Mouse (Mus musculus): Measurements from ENCODE around the gene Afg3l1. TPM values are rescaled to one million over a fixed set of nuclear protein-coding genes. Genes with fewer than 3 reads are reported as not detected.
"Not testable (repeated sequence)": the region's sequence is repeated elsewhere in the genome, so short reads cannot be mapped to it uniquely, and the experiment has no call there.

Gene Afg3l1
- 13.0 and 21.4 TPM in 2 replicates for polyA plus RNA-seq (2012; rRNA removed)

GRCm38 (mm10) chr8:123477737-123478258 is at the start of gene Afg3l1:
Gene Afg3l1 (plus strand): TSS chr8:123477903.
- under 1% methylated on average over 58 of the region's 58 CpGs for WGBS
- TF ChIP-seq CTCF (IDR thresholded peaks at IDR 0.05; ENCODE audit: insufficient read depth, low read length) (no peak), POLR2A (IDR thresholded peaks at IDR 0.05; ENCODE audit: borderline replicate concordance, extremely low read depth, low read depth, low read length) (peak; percentile 77; the same call in 1 of the 2 replicates)
- peak within 1 kb of the TSS; percentile 69 for H3K4me3 ChIP-seq (replicated peaks; ENCODE audit: extremely low read depth, low read depth, low read length)
- DNase-seq: peak; percentile 93
- peaks cover 10% of the 10 kb centered on the region; the same call in 1 of the 2 replicates for H3K4me1 ChIP-seq (ENCODE audit: control insufficient read depth, insufficient read depth, low read length)

GRCm38 (mm10) chr8:123428343-123428893 is 49.3 kb upstream of the Afg3l1 start:
- Histone ChIP-seq H3K4me3 (replicated peaks; ENCODE audit: extremely low read depth, low read depth, low read length) (no peak overlapping the region), H3K4me1 (ENCODE audit: control insufficient read depth, insufficient read depth, low read length) (no peaks in the 10 kb centered on the region)
- 98% methylated on average over 29 of the region's 29 CpGs for WGBS
- DNase-seq: no peak
- TF ChIP-seq POLR2A (IDR thresholded peaks at IDR 0.05; ENCODE audit: borderline replicate concordance, extremely low read depth, low read depth, low read length) (no peak), CTCF (IDR thresholded peaks at IDR 0.05; ENCODE audit: insufficient read depth, low read length) (no peak)

GRCm38 (mm10) chr8:123428939-123429721 is 48.6 kb upstream of the Afg3l1 start:
- no peak for TF ChIP-seq CTCF (IDR thresholded peaks at IDR 0.05; ENCODE audit: insufficient read depth, low read length)
- no peak for TF ChIP-seq POLR2A (IDR thresholded peaks at IDR 0.05; ENCODE audit: borderline replicate concordance, extremely low read depth, low read depth, low read length)
- WGBS: 94% methylated on average over 23 of the region's 23 CpGs

DNA sequence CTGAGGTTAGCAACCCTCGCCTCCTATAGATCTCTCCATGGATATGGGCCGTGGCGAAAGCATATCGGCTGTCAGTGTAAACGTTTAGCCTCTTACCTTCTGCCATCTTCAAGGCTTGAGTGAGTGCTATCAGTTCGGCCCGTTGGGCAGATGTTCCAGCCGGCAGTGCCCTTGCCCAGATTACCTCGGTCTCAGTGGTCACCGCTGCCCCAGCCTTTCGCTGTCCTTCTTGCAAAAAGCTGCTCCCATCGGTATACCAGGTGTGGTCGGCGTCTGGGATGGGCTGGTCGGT is 48.0 kb upstream of the Afg3l1 start:
- not testable (repeated sequence) for DNase-seq; H3K4me1 ChIP-seq (ENCODE audit: control insufficient read depth, insufficient read depth, low read length); H3K4me3 ChIP-seq (replicated peaks; ENCODE audit: extremely low read depth, low read depth, low read length)
- WGBS: 96% methylated on average over 15 of the region's 15 CpGs

More at GRCm38 (mm10) chr8:123428939-123429721, 48.6 kb upstream of the Afg3l1 start:
- Histone ChIP-seq H3K4me3 (replicated peaks; ENCODE audit: extremely low read depth, low read depth, low read length) (no peak overlapping the region), H3K4me1 (ENCODE audit: control insufficient read depth, insufficient read depth, low read length) (no peaks in the 10 kb centered on the region)
- no peak for DNase-seq

DNA sequence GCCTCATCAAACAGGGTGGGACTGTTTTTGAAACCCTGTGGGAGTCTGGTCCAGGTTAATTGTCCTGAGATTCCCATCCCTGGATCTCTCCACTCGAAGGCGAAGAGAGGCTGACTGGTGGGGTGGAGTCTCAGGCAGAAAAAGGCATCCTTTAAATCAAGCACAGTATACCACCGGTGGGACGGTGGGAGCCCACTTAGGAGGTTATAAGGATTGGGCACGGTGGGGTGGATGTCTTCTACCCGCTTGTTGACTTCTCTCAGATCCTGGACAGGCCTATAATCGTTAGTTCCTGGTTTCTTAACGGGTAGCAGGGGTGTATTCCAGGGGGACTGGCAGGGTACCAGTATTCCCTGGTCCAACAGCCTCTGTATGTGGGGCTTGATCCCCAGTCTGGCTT is 46.8 kb upstream of the Afg3l1 start:
- 89% methylated on average over 8 of the region's 8 CpGs for WGBS
- DNase-seq; H3K4me1 ChIP-seq (ENCODE audit: control insufficient read depth, insufficient read depth, low read length); H3K4me3 ChIP-seq (replicated peaks; ENCODE audit: extremely low read depth, low read depth, low read length): not testable (repeated sequence)

GRCm38 (mm10) chr8:123431616-123432365 is 45.9 kb upstream of the Afg3l1 start:
- no peaks in the 10 kb centered on the region for H3K4me1 ChIP-seq (ENCODE audit: control insufficient read depth, insufficient read depth, low read length)
- 94% methylated on average over 25 of the region's 25 CpGs for WGBS
- TF ChIP-seq CTCF (IDR thresholded peaks at IDR 0.05; ENCODE audit: insufficient read depth, low read length) (no peak), POLR2A (IDR thresholded peaks at IDR 0.05; ENCODE audit: borderline replicate concordance, extremely low read depth, low read depth, low read length) (no peak)
- H3K4me3 ChIP-seq (replicated peaks; ENCODE audit: extremely low read depth, low read depth, low read length): no peak overlapping the region
- no peak for DNase-seq

DNA sequence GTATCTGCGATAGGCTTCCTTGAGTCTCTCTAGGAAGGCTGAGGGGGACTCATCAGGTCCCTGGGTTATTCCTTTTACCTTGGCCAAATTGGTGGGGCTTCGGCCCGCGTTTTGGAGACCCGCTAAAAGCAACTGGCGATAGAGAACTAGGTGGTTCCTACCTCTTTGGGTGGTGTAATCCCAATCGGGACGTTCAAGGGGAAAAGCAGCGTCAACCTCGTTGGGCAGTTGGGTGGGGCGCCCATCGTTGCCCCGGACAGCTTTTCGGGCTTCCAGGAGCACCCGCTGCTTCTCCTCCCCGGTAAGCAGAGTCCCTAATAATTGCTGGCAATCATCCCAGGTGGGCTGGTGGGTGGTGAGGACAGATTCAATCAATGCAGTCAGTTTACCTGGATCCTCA is 45.3 kb upstream of the Afg3l1 start:
- no peak for TF ChIP-seq POLR2A (IDR thresholded peaks at IDR 0.05; ENCODE audit: borderline replicate concordance, extremely low read depth, low read depth, low read length)
- TF ChIP-seq CTCF (IDR thresholded peaks at IDR 0.05; ENCODE audit: insufficient read depth, low read length): no peak
- DNase-seq: no peak
- H3K4me3 ChIP-seq (replicated peaks; ENCODE audit: extremely low read depth, low read depth, low read length): no peak overlapping the region
- 95% methylated on average over 16 of the region's 16 CpGs for WGBS
- no peaks in the 10 kb centered on the region for H3K4me1 ChIP-seq (ENCODE audit: control insufficient read depth, insufficient read depth, low read length)

DNA sequence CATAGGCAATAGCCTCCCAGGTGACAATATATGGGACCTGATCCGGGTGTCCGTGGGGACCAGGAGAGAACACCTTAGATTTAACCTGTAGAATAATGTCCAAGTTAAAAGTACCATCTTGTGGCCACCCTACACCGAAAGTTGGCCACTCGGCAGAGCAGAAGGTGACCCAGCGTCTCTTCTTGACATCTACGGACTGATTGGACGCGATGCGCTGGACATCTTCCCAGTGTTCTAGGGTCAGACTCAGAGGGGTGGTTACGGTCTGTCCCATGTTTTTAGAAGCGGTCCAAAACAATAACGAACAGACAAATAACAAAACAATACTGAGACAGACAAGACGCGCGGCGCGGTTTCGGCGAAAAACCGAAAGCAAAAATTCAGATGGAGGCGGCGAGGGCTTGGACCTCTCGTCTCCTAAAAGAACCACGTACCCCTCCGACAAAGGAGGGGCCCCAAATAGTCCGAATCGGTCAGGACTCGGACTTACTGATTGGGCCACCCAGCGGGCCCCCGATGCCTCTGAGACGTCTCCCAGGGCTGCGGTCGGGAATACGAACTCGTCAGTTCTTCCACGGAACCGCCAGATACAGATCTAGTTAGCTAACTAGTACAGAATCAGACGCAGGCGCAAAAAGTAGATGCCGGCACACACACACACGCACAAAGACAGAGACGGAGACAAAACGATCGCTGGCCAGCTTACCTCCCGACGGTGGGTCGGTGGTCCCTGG is 44.3 kb upstream of the Afg3l1 start:
- 96% methylated on average over 47 of the region's 47 CpGs for WGBS
- DNase-seq: not testable (repeated sequence)

GRCm38 (mm10) chr8:123441788-123442187 is 35.9 kb upstream of the Afg3l1 start:
- 88% methylated on average over 2 of the region's 2 CpGs for WGBS
- TF ChIP-seq POLR2A (IDR thresholded peaks at IDR 0.05; ENCODE audit: borderline replicate concordance, extremely low read depth, low read depth, low read length): no peak
- TF ChIP-seq CTCF (IDR thresholded peaks at IDR 0.05; ENCODE audit: insufficient read depth, low read length): no peak
- DNase-seq: no peak
- peaks cover 3% of the 10 kb centered on the region; the same call in 1 of the 2 replicates for H3K4me1 ChIP-seq (ENCODE audit: control insufficient read depth, insufficient read depth, low read length)
- H3K4me3 ChIP-seq (replicated peaks; ENCODE audit: extremely low read depth, low read depth, low read length): no peak overlapping the region

More for the DNA sequence above, 44.3 kb upstream of the Afg3l1 start:
- not testable (repeated sequence) for H3K4me3 ChIP-seq (replicated peaks; ENCODE audit: extremely low read depth, low read depth, low read length); H3K4me1 ChIP-seq (ENCODE audit: control insufficient read depth, insufficient read depth, low read length)

Measured in lung, adult 2 months (tissue).